10 mouse cellular contexts compared by ENCODE assay signal in genomic region chr17:80933401-80934029, GRCm38 (mm10). TPM values are rescaled to one million over a fixed set of nuclear protein-coding genes. Genes with fewer than 3 reads are reported as not detected.
DNase-seq lines count a peak whose midpoint lies in the region; ATAC-seq lines count a peak whose summit lies in the region.
"Had no signal": no experiment of that assay in that cellular context is flagged by ENCODE, and none has a peak within 500 bp of the region (broad histone marks: within the 10 kb centered on the region; RNA-seq: fewer than 3 reads in every experiment).

No protein-coding gene starts in this region.

- DNase-seq in frontal cortex, adult 2 months (ENCODE audit: extremely low spot score in 1 of 2, low spot score in 1 of 2), result no peak
- DNase-seq in 416B (ENCODE audit: low read depth), result peak; percentile 18
- DNase-seq in heart, postnatal 4 days, result peak; percentile 25
- no peak for DNase-seq in right cerebral cortex, postnatal 4 days
- DNase-seq in right cerebral cortex, adult 18-20 months, result no peak
- no peak for DNase-seq in embryo, embryonic 10 days (ENCODE audit: low spot score)
- DNase-seq: cerebellum, adult 9-10 months had no signal

- ATAC-seq in frontal cortex, adult (ENCODE audit: low TSS enrichment), result peak; percentile 50; the same call in 1 of the 2 replicates
- ATAC-seq in common myeloid progenitor, adult 5-6 weeks (replicated peaks; ENCODE audit: low read depth, poor library complexity, severe bottlenecking), result peak; percentile 93

RNA-seq across cellular contexts. Expression of gene Tmem178, which starts 10.9 kb away (rescaled TPM):
- 46.6 and 51.3 TPM in 2 replicates for polyA plus RNA-seq in frontal cortex, adult 2 months (2012; rRNA removed)
- not detected in 2 replicates for total RNA-seq in common myeloid progenitor, adult 5-6 weeks (2017)
- 1 to 10 TPM; 3.2 TPM for total RNA-seq in heart, postnatal 4 days (2021)
- total RNA-seq: megakaryocyte-erythroid progenitor cell, adult 5-6 weeks had no signal

Comparison
In these comparisons a context has a peak if more than half of its experiments do, and no peak if none do; other contexts are left out.
1. DNase-seq: peak in 416B (single experiment) and heart, postnatal 4 days (single experiment); none in frontal cortex, adult 2 months (0 of 2), right cerebral cortex, postnatal 4 days (single experiment), right cerebral cortex, adult 18-20 months (single experiment) and embryo, embryonic 10 days (single experiment).